Mouse (Mus musculus) left cerebral cortex, adult 11 months (tissue): ENCODE measurements at regions not wholly inside any gene's neighbourhood (a gene's known extent, or its start where the extent isn't known, plus 50 kb on each side); places are given as distances from the start of the nearest gene placed in this dataset.

Experiments used
- DNase-seq: peaks from one replicate; pipeline ENCODE4 v3.0.0; 2022; ENCODE audit warnings: low spot score

DNA sequence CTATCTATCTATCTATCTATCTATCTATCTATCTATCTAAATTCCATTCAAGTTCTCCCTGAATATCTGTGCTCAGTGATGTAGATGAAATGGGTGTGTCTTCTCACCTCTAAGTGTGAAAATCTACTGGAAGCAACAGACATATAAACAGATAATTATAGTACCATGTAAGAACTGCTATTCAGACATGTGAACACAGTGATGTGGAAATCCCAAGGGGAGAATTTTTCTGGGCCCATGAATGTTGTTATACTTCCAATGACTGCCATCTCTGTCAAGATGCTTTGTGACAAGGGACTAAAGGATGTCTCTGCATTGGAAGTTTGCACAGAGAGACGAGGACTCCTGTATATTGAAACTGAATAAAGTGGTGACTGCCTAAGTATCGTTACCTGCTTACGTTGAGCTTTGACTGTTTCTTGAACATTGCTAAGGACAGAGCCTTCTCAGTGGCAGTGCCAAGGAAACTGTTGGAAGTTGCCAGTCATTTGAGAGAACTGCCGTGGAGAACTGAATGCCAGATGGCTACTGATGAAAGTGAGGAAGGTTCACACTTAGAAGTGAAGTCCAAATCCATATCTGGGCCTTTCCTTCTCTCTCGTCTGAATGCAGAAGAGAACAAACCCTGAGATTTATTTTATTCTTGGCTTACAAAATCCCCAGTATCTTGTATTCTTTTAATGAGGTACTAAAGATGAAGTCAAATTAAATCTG, 175.0 kb upstream of the Cd180 start:
- DNase-seq: no peak

DNA sequence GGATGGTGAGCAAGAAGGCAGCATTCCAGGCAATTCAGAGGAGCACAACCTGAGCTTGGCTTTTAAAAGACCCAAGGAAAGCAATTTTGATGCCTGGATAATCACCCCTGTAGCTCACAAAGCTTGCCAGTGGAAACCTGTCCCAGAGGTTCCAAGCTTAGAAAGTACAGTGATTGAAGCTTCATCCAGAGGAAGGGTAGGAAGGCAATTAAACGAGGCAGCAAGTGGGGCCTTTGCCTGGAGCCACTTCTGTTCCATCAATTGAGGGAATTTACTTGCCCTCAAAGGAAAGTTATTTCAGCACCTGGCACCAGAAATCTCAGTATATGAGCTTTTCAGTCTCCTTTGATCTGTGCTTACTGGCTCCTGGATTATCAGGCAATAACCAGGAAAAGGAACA, 171.9 kb upstream of the Cd180 start:
- DNase-seq: no peak

DNA sequence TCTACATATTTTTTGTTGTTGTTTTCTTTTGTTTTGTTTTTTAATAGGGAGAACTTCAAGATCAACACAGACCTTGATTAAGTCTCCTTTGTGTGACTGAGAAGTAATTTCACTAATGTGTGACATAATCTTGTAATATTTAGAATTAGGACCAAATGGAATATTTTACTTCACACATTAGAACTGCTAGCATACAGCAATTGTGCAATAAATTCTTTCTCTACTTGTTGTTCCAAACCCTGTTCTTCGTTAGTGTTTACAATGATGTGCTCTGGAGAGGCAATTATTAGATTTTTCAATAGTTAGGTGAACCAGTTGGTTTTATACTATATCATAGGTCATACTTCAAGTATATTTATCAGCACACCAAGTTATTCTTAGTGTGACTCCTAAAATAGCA, 171.3 kb upstream of the Cd180 start:
- DNase-seq: no peak

DNA sequence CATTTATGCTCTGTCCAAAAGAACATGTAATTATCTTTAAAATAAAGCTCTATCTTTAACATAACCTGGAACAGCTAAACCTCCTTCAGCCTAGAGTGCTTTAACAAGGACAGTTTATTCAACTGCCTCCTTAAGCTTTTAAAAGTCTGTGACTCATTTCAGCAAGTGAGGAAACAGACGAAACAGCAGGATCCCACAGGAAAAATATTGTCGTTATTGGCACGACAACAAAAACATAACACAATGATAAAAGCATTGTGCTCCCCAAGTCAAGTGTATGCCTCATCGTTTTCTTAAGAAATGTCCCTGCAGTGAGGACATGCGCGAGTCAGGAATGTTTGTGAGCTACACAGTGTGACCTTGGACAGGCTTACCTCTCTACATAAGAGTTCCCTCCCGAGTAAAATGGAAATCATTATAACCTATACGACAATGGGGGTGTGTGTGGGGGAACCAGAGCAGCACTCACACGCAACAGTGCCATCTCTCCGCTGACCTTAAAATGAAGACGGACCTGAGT, 166.7 kb upstream of the Cd180 start:
- no peak for DNase-seq

DNA sequence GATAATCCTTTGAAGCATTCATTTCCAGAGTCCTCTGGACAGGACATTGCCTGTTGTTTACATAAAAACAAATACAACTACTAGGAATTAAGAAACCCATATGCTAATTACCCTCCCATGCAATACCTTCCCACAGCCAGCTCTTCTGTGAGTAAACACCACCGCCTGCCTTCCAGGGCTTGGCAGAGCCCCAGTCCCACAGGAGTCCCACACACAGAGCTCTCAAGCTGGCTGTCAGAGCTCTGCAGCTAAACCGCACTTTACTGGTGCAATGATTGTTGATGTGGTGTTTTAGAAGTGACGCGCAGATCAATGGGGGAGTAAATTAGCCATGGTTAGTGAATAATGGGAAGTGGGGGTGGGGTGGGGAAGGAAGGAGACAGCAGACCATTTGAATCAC, 159.6 kb upstream of the Cd180 start:
- DNase-seq: peak; percentile 17

DNA sequence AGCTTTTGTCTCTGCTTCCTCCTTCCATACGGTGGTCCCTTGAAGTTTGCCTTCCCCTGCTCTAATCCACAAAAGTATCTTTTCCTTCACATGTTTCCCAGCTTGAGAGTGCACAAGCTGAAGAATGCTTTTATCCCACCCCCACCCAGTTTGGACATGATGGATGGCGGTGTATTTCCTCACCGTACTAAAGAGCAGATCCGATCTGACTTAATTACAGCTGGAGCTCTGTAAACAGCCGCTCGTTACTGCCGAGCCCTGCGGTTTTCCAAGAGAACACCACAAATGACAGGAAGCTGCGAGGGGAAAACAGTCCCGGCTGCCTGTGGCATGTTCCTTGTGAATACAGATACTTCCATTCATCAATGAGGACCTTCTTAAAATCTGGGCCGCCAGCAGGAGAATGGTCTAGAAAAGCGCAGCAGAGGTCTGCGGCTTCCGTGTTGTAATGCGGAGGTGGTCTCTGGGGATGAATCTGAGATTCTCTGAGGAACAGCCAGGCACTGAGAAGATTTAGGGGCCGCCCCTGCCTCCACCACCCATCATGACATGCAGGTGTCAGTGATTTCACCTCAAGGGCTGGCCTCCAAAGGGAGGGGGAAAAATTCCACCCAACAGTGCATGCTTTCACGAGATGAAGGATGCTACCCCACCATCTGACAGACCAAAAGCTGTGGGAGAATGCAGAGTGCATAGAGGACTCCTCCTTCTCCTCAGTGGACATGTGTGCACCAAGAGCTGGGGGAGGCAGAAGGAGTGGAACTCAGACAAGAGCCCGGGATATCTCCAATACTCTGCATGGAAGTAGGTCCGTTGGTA, 155.7 kb upstream of the Cd180 start:
- DNase-seq: no peak

DNA sequence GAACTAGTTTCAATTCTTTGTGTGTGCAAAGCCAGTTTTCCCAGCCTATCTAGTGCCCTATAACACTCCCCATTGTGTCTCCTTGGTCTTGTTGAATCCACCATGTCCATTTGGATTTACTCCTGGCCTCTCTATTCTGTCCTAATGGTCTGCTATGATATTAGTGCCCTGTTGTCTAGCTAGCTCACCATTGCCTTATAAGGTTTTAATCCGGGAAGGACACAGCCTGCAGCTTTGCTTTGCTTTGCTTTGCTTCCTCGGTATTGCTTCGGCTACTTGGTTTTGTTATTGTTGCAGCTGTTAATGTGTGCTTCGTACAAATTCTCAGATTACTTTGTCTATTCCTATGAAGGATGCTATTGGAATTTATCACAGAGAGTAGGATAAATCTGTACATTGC, 152.9 kb upstream of the Cd180 start:
- no peak for DNase-seq

DNA sequence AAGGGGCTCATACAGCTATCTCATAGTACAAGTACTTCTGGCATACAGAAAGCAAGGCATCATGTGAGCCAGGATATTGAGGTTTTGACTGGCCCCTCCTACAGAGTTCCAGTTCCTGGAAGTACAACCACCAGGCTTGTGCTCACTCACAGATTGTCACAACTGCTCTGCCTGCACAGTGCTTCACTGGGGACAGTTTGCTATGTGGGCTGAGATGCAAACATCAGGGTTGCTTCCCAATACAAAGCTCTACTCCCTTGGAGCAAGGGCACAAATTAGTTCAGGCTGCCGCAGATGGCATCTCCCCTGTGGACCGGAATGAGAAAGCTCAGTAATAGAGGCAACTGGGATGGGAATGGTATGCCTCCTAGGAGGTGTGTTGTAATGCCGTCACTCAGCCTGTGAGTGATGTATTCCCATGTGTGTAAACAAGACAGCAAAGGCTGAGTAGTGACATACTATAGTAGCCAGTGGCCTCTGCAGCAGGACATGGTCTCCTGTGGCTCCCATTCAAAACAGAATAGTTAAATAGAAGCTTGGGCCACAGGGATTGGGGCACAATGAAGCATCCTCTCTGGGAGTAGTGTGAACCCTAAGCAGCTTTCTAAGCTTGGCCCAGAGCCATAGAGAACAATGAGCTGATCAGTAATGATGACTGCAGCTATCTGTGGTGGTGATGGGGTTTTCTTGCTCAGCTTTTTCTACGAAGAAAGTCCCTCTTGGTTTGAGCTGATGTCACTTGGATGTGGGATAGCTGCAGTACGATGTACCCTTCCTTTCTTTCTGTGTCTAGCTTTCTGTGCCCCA, 148.8 kb upstream of the Cd180 start:
- no peak for DNase-seq

DNA sequence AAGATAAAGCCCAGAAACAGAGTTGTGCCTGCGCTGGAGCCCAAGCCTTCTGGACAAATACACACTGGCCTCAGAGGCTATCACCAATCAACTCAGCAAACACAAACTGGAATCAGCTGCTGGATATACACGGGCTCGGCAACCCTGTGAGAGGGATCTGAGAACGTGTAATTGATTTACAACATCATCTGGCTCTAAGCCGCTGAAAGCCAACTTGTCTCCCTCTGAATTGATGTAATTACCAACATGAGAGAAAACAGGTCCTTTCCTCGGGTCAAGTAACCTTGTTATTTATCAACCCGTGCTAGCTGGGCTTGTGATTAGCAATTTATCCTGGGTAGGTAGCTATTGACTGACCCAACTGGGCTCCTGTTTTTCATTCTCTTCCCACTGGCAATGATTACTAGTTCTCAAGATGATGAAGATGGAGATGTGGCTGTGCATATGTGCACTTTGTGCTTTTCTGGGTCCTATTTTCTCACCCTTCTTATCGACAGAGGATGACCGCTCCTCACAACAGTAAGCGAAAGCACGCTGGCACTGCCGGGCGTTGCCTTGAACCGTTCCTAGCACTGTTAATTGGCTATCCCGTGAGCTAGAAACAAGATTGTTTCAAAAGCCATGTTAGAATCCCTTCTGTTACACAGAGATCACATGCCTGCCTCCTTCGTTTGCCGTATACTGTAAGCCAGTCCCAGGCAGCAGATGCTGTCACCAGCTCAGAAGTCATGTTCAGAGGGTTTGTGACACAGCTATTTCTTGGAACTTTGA, 147.3 kb upstream of the Cd180 start:
- DNase-seq: no peak

DNA sequence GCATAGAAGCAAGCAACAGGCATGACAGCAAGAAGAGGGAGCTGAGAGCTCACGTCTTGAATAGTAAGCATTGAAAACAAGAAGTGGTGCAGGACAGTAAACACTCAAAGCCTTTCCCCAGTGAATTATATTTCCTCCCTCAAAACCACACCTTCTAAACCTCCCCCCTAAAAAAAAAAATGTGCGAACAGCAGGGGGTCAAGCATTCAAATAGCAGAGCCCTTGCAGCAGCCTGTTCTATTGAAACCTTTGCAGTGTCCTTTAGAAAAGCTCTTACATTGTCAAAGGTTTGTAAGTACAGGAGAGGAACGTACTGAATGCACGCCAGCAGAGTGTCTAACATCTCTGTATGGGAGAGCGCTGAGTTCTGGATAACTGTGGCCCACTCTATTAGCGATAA, 145.1 kb upstream of the Cd180 start:
- no peak for DNase-seq

DNA sequence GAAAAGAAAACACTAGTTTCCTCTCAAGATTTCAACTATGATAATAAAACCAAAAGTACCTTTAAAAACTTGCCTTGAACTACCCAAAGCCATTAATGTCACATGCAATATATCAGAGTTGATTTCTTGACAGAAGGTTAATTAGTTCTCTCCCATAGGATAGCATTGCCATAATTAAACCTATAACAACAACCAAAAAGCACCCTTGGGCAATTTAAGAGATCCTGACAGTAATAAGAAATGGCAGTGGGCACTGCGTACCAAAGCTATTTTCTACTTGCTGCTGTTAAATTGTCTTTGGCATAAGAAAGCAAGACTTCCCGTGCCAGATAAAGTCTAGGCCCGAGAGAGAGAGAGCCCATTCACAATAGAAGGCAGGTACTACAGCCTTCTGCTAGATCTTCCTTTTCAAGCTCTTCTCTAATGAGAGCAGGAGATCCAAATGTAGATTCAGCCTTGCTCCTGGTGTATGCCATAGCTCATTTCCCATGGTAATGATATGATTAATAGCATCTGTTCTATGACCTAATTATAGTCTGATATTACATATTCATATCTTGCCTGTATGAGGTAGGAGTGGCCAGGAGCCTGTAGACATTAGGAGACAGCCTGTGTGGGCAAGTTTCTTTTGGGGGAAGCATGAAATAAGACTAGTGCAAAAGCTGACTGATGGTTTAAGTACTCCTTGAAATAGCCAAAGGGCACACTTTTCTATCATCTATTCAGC, 126.3 kb upstream of the Cd180 start:
- DNase-seq: no peak

DNA sequence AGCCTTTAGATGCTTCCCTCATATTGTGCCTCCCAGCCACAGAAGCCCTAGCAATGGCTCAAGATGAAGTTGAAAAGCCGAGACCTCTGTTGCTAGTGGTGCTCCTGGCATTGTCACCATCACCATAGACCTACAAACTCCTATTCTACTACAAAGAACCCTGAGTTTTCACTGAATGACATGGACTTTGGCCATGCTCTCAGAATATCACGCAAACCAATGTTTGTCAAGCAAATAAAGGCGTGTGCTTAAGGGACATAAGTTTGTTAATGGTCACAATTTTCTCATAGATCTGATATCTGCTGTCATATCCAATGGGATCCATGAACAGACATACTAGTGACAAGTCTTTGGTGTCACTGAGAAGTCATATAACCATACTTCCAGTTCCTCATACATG, 123.8 kb upstream of the Cd180 start:
- DNase-seq: no peak

DNA sequence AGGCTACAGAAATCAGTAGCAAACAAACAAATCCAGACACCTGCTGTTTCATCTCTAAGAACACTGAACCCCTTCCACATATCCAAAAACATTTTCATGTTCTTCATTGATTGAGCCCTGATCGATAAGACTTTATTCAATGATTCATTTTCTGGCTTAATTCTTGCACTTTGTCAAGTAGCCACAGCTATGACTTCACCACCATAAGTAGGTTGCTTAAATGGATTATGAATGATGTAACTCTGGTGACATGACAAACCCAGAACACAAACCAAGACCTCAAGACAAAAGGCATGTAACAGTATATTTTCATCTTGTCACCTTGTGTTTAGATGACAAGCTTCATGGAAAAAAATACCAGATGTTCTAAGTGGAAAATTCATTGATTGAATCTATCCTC, 123.1 kb upstream of the Cd180 start:
- no peak for DNase-seq

DNA sequence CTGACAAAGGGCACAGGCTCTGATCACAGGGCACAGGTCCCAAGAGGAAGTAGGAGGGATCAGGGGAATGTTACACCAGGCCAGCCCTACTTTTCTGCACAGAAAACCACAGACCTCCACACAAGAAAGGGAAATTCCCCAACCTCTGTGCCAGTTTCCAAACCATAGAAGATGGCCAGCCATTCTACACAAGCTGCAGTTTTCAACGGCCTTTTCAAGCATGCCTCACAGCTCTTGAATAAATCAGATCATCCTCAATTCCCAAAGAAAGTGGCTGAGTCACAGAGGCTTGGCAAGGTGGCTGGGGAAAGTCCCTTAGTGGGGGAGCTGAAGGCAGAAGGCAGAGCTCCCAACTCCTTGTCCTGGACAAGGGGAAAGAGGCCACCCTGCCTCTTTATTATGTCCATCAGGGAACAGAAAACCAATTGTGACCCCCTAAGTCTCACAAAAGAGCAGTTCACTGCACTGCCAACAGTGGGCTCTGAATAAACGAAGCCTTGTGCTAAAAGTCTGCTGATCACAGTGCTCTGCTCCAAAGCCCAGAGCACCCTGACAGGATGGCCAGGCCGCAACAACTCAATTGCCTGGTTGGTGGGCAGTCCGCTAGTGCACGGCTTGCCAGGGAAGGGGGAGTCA, 120.0 kb upstream of the Cd180 start:
- DNase-seq: peak; percentile 67

DNA sequence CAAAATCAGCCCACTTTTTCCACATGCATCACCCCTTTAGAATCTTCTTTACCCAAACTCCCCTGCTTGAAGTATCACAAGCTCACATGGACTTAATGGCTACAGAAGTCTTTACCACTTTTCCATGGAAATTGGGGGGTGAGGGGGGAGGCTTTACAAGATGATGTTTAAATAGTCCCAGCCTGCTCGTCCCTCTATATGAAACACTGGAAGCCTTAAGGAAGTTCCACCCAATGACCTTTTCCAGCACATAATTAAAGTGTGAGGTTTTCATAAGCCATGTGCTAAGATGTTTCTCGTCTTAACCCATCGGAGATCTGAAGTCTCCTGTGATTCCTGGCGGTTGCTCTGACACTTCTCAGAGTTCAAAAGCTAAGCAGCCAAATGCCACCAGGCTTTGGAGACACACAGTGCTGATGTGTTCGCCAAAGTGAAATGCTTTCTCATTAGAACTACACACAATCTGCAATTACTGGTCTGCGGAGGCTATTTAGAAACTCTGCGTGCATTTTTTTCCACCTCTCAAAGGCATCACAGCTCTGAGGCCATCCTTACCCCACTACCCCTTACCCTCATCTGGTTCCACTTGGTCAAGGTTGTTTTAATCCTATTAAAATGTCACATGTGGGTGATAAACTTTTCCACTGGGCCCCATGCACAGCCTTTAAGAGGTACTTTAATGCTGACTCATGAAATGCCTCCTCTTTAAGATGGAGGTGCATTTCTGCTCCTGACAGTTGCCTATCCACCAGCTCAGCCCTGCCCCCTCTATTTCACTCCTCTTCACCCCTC, 116.3 kb upstream of the Cd180 start:
- no peak for DNase-seq

DNA sequence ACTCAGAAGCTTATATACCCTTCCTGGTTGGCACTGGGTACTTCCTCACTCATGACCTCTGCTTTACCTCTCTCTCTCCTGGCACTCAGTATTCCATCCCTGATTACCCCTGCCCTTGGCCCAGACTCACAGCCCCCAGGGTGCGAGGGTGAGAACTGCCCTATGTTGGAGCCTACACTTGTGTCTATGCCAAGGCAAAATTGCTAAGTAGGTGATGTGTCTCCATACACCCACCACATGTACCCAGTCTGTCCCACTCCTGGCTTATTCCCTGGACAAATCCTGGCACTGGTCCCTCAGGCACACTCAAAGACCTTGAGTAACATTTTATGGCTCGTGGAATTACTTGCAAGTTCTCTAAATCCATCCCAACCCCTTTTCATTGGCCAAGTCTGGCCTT, 114.5 kb upstream of the Cd180 start:
- DNase-seq: no peak

DNA sequence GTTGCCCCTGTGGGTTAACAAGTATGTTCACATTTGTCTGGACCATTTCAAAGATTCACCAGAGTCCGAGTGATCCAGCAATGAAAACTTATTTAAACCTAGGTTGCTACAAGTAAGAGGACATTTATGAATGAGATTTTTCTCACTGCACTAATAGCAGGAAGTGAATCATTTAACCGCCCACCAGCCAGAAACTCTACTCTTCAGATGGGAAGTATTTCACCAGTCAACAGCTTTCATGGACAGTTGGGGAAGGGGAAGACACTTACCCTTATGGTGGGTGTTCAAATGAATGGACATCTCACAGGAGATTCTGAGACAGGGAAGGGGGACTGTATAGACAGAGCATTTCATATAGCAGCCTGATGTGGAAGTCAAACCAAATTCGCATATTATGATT, 113.7 kb upstream of the Cd180 start:
- DNase-seq: no peak

DNA sequence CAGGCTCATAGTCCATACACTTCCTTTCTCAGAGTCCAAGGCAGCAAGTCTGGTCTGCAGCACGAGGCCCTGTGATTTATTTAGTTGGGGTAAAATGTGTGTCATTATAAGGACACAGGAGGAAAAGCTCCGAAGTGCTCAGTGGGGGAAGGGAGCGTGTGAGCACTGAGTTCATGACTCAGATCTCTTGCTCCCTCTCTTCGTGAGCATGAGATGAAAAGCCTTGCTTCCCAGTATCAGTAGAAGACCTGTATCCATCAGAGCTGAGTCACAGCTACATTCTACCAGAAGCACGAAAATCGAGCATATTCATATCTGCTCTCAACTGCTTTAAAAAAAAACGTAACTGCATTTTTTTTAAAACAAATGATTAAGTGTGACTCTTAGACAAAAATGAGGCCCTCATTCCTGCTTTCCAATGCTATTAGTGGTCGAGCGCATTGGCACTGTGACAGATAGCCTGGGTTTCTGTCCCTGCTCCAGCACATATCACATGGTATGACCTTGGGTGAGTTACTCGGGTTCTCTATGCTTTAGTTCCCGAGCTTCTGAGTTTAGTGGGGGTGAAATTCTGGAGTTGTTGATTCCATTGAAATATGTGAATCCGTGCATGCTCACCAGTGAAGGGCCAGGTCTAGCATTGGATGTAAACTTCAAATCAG, 109.2 kb upstream of the Cd180 start:
- no peak for DNase-seq

DNA sequence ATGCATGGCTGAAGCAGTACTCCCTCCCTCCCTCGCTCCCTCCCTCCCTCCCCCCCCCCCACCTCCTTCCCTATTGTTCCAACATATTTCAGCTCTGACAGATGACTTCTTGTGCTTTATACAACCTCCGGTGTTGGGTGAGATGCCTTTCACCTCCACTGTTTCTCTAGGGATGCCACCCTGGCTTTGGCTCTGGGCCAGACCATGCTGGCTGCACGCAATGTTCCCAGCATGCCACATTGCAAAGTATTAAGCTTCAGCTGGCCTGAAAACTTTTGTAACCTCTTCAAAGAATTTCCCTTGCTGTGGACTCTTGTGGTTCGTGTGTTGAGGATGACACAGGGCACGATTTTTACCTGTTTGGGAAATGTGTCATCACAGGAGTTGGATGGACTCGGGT, 107.1 kb upstream of the Cd180 start:
- DNase-seq: no peak
